Mouse (Mus musculus): ENCODE measurements around the gene Asb17. TPM values are rescaled to one million over a fixed set of nuclear protein-coding genes. Genes with fewer than 3 reads are reported as not detected.
A peak's percentile ranks its signal among the peaks of the same experiment; 100 is the strongest.
"Not testable (repeated sequence)": the region's sequence is repeated elsewhere in the genome, so short reads cannot be mapped to it uniquely, and the experiment has no call there.

Gene Asb17
- not detected for polyA plus RNA-seq (2017; shearing (Covaris generic))

GRCm38 (mm10) chr3:153844030-153844429, at the start of gene Asb17:
Gene Asb17 (plus strand): TSS chr3:153844209.
- ATAC-seq, result no peak

DNA sequence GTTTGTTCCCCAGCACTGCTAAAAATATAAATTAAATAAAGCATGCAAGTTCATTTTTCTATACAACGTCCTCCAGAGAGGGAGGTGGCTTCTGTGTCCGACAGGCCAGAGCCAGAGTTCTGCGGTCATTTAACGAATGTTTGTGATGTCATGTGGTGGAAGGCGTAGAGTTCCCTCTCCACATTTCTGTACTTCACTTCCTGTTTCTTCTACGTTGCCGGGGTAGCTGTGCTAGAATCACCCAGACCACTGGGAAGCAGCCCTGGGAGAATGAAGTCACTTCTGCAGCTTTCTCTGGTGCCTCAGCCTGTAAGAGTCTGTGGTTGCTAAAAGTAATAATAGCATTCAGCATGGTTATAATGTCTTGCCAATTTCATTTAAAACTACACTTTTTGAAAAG, 46.4 kb upstream of the Asb17 start:
- ATAC-seq, result no peak

GRCm38 (mm10) chr3:153799603-153800002, 44.4 kb upstream of the Asb17 start:
- no peak for ATAC-seq

- ATAC-seq, result no peak
These were observed 43.3 kb upstream of the Asb17 start for GRCm38 (mm10) chr3:153800690-153801089.

DNA sequence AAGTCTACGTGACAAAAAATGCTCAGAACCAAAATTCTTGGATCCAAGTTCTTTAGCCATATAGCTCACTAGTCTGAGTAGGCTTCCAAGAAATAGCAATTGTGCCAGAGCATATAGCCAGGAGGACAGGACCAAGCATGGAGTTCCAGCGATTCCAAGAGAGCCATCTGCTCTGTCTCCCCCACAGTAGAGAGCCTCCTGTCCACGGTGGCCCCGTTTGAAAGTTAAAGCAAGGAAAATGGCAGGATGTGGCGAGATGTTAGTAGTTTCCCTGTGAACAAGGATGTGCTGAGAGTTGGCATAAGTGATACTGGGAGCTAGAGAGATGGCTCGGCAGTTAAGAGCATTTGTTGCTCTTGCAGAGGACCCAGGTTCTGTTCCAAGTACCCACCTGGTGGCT, 42.5 kb upstream of the Asb17 start:
- no peak for ATAC-seq

- no peak for ATAC-seq
These were observed 41.4 kb upstream of the Asb17 start for GRCm38 (mm10) chr3:153802640-153803039.

DNA sequence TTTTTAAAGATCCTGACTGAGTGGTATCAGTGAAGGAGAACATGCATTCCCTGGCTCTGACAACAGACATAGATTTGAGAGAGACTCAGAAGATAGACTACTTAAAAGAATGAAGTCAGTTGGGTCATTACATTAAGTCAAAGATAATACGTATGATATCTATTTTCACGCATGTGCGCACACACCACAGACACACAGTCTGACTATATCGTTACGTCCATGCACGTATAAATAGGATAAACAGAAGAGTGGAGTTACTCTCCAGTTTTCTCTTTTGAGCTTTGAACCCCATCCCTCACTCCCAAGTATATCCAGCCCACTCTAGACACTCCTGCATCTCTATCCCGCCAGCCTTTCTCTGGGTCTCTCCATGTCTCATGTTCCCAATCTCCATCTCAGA, 40.0 kb upstream of the Asb17 start:
- ATAC-seq, result no peak

DNA sequence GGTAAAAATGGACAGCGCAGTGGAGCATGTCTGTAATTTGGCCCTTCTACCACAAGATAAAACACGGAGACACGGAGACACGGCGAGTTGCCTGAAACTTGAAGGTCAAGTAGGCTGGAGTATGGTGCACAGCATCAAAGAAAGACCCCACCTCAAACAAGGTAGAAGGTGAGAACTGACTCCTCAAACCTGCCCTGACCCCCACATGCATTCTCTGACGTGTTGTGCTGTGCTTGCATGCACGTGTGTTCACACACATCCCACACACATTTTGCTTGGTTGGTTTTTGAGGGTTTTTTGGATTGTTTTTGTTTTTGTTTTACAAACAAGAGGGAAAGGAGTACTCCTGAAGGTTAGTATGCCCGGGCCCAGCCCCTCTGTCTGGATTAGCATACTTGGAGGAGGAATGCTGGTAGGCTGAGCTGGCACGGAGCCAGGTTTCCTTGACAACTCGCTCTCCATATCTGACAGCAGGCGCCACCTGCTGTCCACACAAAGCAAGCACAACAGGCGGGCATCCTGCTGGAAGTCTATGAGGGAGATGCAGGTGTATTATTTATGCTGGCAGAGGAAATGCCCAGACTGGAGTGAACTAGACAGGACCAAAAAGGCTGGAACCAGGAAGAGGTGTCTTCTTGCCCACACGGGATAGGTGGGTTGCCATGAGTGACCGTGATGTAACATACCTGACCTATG, 37.8 kb upstream of the Asb17 start:
- peak; percentile 87 for ATAC-seq

- ATAC-seq, result no peak
These were observed 37.1 kb upstream of the Asb17 start for GRCm38 (mm10) chr3:153806773-153807443.

- ATAC-seq, result no peak
These were observed 36.4 kb upstream of the Asb17 start for GRCm38 (mm10) chr3:153807444-153808149.

DNA sequence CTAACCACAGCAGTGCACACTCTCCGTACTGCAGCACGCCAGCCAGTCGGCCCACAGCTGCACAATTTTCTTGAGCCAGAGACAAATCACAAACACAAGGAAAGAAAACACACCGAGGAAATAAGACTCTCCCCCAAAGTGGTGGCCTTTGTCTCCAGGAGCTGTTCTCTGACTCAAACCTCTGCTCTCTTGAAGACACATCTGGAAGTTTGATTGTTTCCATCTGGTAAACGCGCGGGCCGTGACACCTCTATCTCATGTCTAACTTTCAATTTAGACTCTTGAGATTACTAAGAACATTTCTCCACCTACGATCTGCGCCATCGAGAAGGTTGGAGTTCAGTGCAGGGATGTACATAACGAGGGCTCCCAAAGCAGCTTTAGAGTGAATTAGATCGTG, 35.6 kb upstream of the Asb17 start:
- ATAC-seq, result no peak

DNA sequence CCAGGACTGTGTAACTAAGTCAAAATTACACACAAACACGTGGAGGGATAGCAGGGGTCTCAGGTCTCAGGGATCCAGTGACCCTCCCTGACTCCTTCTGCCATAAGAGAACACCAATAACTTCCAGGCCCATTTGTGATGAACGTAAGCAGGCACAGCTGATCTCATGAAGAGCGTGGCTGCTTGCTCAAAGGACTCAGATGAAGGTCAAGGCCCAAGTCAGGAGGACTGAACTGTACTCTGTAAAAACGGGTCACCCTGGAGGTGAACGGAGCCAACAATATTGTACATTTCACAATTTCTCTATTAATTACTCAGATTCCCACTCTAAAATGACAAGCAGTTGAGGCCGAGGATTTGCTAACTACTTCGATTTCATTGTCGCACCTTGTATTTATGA, 30.0 kb upstream of the Asb17 start:
- no peak for ATAC-seq

DNA sequence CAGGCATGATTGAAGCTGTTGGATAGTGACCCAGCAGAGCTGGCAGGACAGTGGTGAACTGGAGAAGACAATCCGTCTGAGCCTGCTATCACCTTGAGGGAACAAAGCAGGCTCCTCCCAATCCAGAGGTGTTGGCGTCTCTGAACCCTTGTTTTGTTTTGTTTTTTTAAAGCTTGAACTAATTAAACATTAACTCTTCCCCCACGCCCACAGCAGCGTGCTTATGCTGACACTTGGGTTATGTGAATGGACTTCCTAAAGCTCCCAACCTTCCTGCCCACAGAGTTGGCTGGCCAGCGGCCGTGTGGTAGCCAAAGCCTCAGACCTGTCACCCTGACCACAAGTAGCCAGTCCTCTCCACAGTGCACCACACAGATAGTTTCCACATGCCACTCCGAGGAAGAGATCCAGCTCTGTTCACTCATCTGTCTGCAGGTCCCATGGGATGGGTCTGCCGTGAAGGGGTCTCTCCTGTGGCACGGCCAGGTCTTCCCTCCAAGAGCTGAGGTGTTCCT, 26.6 kb upstream of the Asb17 start:
- ATAC-seq, result no peak

DNA sequence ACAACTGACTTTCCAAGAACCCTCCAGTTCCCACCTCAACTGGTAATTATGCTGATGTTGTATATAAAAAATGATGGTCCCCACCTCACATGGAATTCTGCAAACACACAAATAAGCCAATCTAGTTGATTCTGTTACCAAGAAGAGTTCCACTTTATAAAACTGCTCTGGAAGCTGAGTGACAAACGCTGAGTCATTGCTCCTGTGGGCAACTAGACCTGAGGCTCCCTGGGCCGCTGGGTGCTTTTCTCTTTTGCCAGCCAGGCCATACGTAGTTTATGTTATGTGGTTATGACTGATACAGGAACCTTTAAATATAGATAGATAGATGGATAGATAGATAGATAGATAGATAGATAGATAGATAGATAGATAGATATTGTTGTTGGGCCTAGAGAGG, 25.3 kb upstream of the Asb17 start:
- no peak for ATAC-seq

DNA sequence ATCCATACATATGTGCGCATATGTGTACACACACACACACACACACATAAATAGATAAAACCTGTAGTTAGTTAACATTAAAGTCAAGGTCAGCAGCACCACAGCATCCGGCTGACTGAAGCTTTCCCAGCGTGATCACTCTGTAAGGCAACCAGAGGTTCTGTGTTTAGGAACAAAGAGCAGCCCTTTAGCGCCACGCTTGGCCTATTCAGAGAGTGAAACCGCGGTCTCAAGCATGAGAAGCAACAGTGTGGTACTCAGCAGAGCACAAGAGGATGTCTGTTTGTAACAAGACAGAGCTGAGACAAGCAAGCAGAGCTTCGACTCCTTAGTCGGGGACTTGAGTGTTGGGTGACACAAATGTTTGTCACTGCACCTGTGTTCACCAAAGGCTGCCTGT, 24.6 kb upstream of the Asb17 start:
- ATAC-seq, result no peak

- no peak for ATAC-seq
These were observed 20.1 kb upstream of the Asb17 start for GRCm38 (mm10) chr3:153823671-153824515.

GRCm38 (mm10) chr3:153825197-153825596, 18.8 kb upstream of the Asb17 start:
- ATAC-seq, result no peak

- no peak for ATAC-seq
These were observed 17.4 kb upstream of the Asb17 start for GRCm38 (mm10) chr3:153826616-153827015.

- not testable (repeated sequence) for ATAC-seq
These were observed 14.2 kb upstream of the Asb17 start for GRCm38 (mm10) chr3:153829788-153830187.

DNA sequence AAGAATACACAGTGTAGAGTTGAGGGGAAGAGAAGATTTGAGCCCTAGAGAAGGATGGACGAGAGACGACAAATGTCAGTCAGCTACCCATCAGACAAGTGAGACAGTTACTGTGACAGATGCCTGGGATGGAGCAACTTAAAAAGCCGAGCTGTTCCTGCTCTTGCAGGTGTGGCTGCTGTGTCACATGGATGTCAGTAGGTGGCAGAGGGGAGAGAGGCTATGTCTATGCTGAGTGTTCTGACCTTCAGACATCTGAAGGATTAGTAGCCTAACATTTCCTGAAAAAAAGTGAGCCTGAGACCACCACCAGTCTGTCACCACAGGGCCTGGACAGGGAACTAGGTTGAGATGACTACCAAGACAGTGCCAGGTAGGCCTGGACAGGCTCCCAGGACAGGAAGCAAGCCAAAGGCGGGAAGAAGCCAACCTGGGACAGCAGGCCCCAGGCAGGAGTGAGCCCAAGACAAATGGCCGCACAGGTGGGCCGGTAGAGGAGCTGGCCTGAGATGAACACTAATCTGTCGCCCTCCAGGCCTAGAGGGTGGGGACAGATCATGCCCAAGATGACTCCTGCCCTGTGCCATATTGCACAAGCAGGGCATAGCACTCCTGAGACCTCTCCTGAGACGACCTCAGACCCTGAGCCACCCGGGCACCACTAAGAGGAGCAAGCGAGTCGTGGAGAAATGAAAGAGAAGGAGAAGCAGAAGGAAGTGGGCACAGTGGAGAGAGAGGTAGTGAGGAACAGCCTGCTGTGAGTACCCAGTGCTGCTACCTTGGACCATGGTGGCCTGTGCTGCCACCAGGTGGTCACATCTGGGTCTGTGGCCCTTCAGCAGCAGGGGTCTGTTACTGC, 12.8 kb upstream of the Asb17 start:
- ATAC-seq, result no peak

- ATAC-seq, result no peak
These were observed 11.9 kb upstream of the Asb17 start for GRCm38 (mm10) chr3:153831873-153832653.
